Mouse (Mus musculus) heart, adult 18-20 months (tissue): ENCODE measurements around the gene Celf2. TPM values are rescaled to one million over a fixed set of nuclear protein-coding genes. Genes with fewer than 3 reads are reported as not detected.

Source experiments
- DNase-seq, 2 experiments: peaks; one replicate each; pipeline ENCODE4 v3.0.0; 2021 to 2022; ENCODE audit warnings: mixed read lengths in 1 of 2
- total RNA-seq, 2 experiments: library from RNA; stranded (reverse); gene quantifications; 2 replicates each; pipeline ENCODE4 v1.2.3; 2021

The Celf2 gene
- total RNA-seq, 2 experiments from 2014 or later = 53.5 to 65.7 TPM

- no peak for DNase-seq
Observed at GRCm38 (mm10) chr2:7017384-7018113, 491.8 kb downstream of the Celf2 start.

GRCm38 (mm10) chr2:7013126-7013525, 496.2 kb downstream of the Celf2 start:
- DNase-seq = peak; percentile 65 to 75

- no peak for DNase-seq
Observed at GRCm38 (mm10) chr2:7006816-7007215, 502.5 kb downstream of the Celf2 start.

- DNase-seq = no peak
Observed at GRCm38 (mm10) chr2:7001967-7002366, 507.4 kb downstream of the Celf2 start.

- peak in 1 of 2 experiments; percentile 45 for DNase-seq
Observed at GRCm38 (mm10) chr2:6991010-6991421, 518.3 kb downstream of the Celf2 start.

- no peak for DNase-seq
Observed at GRCm38 (mm10) chr2:6985706-6986105, 523.7 kb downstream of the Celf2 start.

- no peak for DNase-seq
Observed at GRCm38 (mm10) chr2:6983902-6984301, 525.5 kb downstream of the Celf2 start.

GRCm38 (mm10) chr2:6976300-6976699, 533.1 kb downstream of the Celf2 start:
- DNase-seq = no peak

- no peak for DNase-seq
Observed at GRCm38 (mm10) chr2:6969228-6969627, 540.1 kb downstream of the Celf2 start.

GRCm38 (mm10) chr2:6965243-6965642, 544.1 kb downstream of the Celf2 start:
- DNase-seq = no peak

GRCm38 (mm10) chr2:6950702-6951101, 558.7 kb downstream of the Celf2 start:
- peak in 1 of 2 experiments; percentile 25 for DNase-seq

- DNase-seq = peak; percentile 21 to 46
Observed at GRCm38 (mm10) chr2:6945638-6946415, 563.5 kb downstream of the Celf2 start.

- no peak for DNase-seq
Observed at GRCm38 (mm10) chr2:6943651-6944050, 565.7 kb downstream of the Celf2 start.

GRCm38 (mm10) chr2:6942635-6943390, 566.5 kb downstream of the Celf2 start:
- DNase-seq = no peak

GRCm38 (mm10) chr2:6939143-6939542, 570.2 kb downstream of the Celf2 start:
- no peak for DNase-seq

GRCm38 (mm10) chr2:6933130-6933529, 576.2 kb downstream of the Celf2 start:
- DNase-seq = no peak

GRCm38 (mm10) chr2:6927693-6928360, 581.5 kb downstream of the Celf2 start:
- peak; percentile 56 to 63 for DNase-seq

GRCm38 (mm10) chr2:6925505-6925904, 583.9 kb downstream of the Celf2 start:
- no peak for DNase-seq

- no peak for DNase-seq
Observed at GRCm38 (mm10) chr2:6923738-6924474, 585.5 kb downstream of the Celf2 start.

GRCm38 (mm10) chr2:6915386-6915785, 594.0 kb downstream of the Celf2 start:
- no peak for DNase-seq

GRCm38 (mm10) chr2:6913315-6913714, 596.0 kb downstream of the Celf2 start:
- DNase-seq = no peak
